Mouse (Mus musculus) hindbrain, embryonic 12.5 days (tissue): ENCODE results near the gene Lnx2. TPM values are rescaled to one million over a fixed set of nuclear protein-coding genes. Genes with fewer than 3 reads are reported as not detected.

Source experiments
- ATAC-seq: fragments of 200-750 bp; cut with Nextera tagmentation; 2 replicates; pipeline ENCODE4 v1.8.0; 2017; ENCODE audit warnings: moderate TSS enrichment; ENCODE audit not compliant: low FRiP score
- H3K27ac ChIP-seq: fragments of 300-500 bp; sonication (generic); 2 replicates; pipeline ENCODE4 v1.5.1; 2016; ENCODE audit warnings: mild to moderate bottlenecking
- H3K27me3 ChIP-seq: fragments of 300-500 bp; sonication (generic); 2 replicates; pipeline ENCODE4 v1.6.1; 2016; ENCODE audit warnings: mild to moderate bottlenecking
- H3K36me3 ChIP-seq: fragments of 300-500 bp; sonication (generic); 2 replicates; pipeline ENCODE4 v1.6.1; 2016; ENCODE audit warnings: mild to moderate bottlenecking
- H3K4me1 ChIP-seq: fragments of 300-500 bp; sonication (generic); 2 replicates; pipeline ENCODE4 v1.6.1; 2016
- H3K4me2 ChIP-seq: fragments of 300-500 bp; sonication (generic); replicated peaks from 2 replicates; pipeline ENCODE4 v1.6.1; 2016; ENCODE audit warnings: mild to moderate bottlenecking
- H3K4me3 ChIP-seq: fragments of 300-500 bp; sonication (generic); 2 replicates; pipeline ENCODE4 v1.5.1; 2016; ENCODE audit warnings: mild to moderate bottlenecking
- H3K9ac ChIP-seq: fragments of 300-500 bp; sonication (generic); 2 replicates; pipeline ENCODE4 v1.6.1; 2016; ENCODE audit warnings: mild to moderate bottlenecking, moderate library complexity
- H3K9me3 ChIP-seq: fragments of 300-500 bp; sonication (generic); replicated peaks from 2 replicates; pipeline ENCODE4 v1.6.1; 2016; ENCODE audit warnings: mild to moderate bottlenecking
- WGBS: fragments of 180-500 bp; shearing (Covaris S2); methylation state at CpG from one replicate; pipeline ENCODE4 v1.1.7; 2016; 5-methylcytosine and 5-hydroxymethylcytosine counted together
- polyA plus RNA-seq: library from polyadenylated mRNA; unstranded; fragments of >200 nt; fragmentation: Nextera tagmentation; extraction: Ambion mirVana; gene quantifications from 2 replicates; pipeline ENCODE4 v1.2.1, GENCODE M21; 2016

Gene Lnx2
- polyA plus RNA-seq, 1 experiment from 2014 or later = 8.8 TPM

GRCm38 (mm10) chr5:147043240-147043844 lies 33.0 kb downstream of the Lnx2 start:
- H3K27me3 ChIP-seq = 0 out of 2 replicates have a peak, but pooled peaks cover 4% of the 10 kb centered on the region
- no peak overlapping the region for H3K4me2 ChIP-seq
- 70% methylated on average over 15 of the region's 15 CpGs for WGBS
- no peak for ATAC-seq
- H3K9ac ChIP-seq = no peak overlapping the region
- H3K36me3 ChIP-seq = no peaks in the 10 kb centered on the region
- H3K4me3 ChIP-seq = no peak overlapping the region
- H3K4me1 ChIP-seq = peaks cover 23% of the 10 kb centered on the region
- no peak overlapping the region for H3K27ac ChIP-seq
- H3K9me3 ChIP-seq = no peaks in the 10 kb centered on the region

DNA sequence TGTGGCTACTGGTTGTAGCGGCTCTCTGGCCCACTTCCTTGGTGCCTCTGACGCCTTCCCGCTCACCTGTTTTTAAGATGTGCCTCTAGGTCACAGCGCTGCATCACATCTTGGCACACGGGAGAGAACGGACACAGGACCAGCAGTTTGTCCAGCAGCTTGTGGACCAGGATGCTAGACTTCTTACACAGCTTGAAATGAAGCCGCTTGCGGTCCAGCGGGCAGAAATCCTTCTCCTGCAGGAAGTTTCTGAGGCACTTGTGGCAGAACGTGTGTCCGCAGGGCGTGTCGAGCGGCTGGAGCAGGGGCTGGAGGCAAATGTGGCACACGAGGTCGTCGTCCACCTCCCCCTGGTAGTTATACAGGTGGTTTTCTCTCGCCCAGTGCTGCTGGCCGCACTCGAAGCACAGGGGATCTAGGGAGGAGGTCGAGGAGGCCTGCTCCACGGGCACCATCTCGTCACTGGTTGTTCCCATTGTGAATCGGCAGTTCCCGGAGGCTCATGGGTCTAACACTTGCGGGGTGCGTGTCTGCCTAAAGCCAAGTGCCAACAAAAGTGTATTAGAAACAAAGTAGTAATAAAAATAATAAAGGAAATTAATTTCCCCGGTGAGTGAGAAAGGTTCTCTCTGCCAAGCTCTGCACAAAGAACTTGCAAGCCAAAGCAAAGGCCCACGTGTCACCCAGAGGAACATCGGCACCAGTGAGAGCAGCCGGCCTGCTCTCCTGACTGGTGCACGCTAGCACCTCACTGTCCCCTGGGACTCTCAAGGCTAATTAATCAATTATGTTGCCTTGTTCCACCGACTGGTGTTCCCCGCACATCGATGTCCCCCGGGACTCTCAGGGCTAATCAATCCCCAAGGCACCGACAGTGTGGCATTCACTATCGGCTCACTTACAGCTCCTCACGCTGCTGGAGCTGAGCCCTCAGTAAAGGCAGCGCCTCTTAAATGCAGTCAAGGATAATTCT lies 34.1 kb downstream of the Lnx2 start:
- no peak overlapping the region for H3K4me3 ChIP-seq
- H3K9me3 ChIP-seq = no peaks in the 10 kb centered on the region
- H3K9ac ChIP-seq = no peak overlapping the region
- WGBS = 69% methylated on average over 40 of the region's 40 CpGs
- H3K36me3 ChIP-seq = no peaks in the 10 kb centered on the region
- H3K4me1 ChIP-seq = peaks cover 24% of the 10 kb centered on the region
- no peak overlapping the region for H3K27ac ChIP-seq
- H3K27me3 ChIP-seq = 0 out of 2 replicates have a peak, but pooled peaks cover 4% of the 10 kb centered on the region
- H3K4me2 ChIP-seq = peak overlapping the region; percentile 11; the same call in 1 of the 2 replicates
- peak; percentile 59; the same call in 1 of the 2 replicates for ATAC-seq

DNA sequence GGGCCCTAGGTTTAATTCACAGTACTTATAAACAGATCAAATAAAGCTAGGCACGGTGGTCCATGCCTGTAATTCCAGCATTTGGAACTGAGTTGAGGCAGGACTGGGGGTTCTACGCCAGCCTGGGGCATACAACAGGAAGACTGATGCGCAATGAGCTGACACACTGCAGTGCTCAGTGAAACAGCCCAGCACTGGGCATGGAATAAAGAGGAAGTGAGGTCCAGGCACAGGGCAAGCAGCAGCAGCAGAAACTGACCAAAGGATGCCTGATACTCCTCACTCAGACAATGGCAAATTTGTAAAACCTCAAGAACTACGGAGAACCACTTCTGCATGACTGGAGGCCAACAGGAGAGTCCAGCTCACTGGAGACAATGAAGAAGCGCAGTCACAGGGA lies 37.0 kb downstream of the Lnx2 start:
- Histone ChIP-seq H3K9me3 (no peaks in the 10 kb centered on the region), H3K4me3 (no peak overlapping the region), H3K9ac (no peak overlapping the region; the same call in 1 of the 2 replicates), H3K4me1 (peaks cover 18% of the 10 kb centered on the region), H3K27me3 (0 out of 2 replicates have a peak, but pooled peaks cover 4% of the 10 kb centered on the region), H3K27ac (no peak overlapping the region), H3K36me3 (no peaks in the 10 kb centered on the region), H3K4me2 (no peak overlapping the region)
- no peak for ATAC-seq
- WGBS = 75% methylated on average over 5 of the region's 5 CpGs

- Histone ChIP-seq H3K9me3 (no peaks in the 10 kb centered on the region), H3K27ac (no peak overlapping the region), H3K9ac (no peak overlapping the region), H3K4me2 (no peak overlapping the region), H3K27me3 (0 out of 2 replicates have a peak, but pooled peaks cover 4% of the 10 kb centered on the region), H3K4me1 (peaks cover 9% of the 10 kb centered on the region), H3K4me3 (no peak overlapping the region), H3K36me3 (no peaks in the 10 kb centered on the region)
- 67% methylated on average over 3 of the region's 3 CpGs for WGBS
- ATAC-seq = no peak
Observed at GRCm38 (mm10) chr5:147037601-147038000, 38.8 kb downstream of the Lnx2 start.

GRCm38 (mm10) chr5:147036661-147037060 lies 39.7 kb downstream of the Lnx2 start:
- 85% methylated on average over 5 of the region's 5 CpGs for WGBS
- Histone ChIP-seq H3K9ac (no peak overlapping the region), H3K27me3 (no peaks in the 10 kb centered on the region), H3K9me3 (no peaks in the 10 kb centered on the region), H3K4me2 (no peak overlapping the region), H3K4me1 (peaks cover 4% of the 10 kb centered on the region; the same call in 1 of the 2 replicates), H3K27ac (no peak overlapping the region), H3K36me3 (0 out of 2 replicates have a peak, but pooled peaks cover 7% of the 10 kb centered on the region), H3K4me3 (no peak overlapping the region)
- no peak for ATAC-seq

GRCm38 (mm10) chr5:147036028-147036427 lies 40.4 kb downstream of the Lnx2 start:
- no peaks in the 10 kb centered on the region for H3K9me3 ChIP-seq
- H3K27ac ChIP-seq = no peak overlapping the region
- H3K9ac ChIP-seq = no peak overlapping the region
- ATAC-seq = no peak
- H3K27me3 ChIP-seq = no peaks in the 10 kb centered on the region
- peaks cover 4% of the 10 kb centered on the region; the same call in 1 of the 2 replicates for H3K4me1 ChIP-seq
- 87% methylated on average over 10 of the region's 10 CpGs for WGBS
- H3K4me2 ChIP-seq = no peak overlapping the region
- 0 out of 2 replicates have a peak, but pooled peaks cover 7% of the 10 kb centered on the region for H3K36me3 ChIP-seq
- no peak overlapping the region for H3K4me3 ChIP-seq

DNA sequence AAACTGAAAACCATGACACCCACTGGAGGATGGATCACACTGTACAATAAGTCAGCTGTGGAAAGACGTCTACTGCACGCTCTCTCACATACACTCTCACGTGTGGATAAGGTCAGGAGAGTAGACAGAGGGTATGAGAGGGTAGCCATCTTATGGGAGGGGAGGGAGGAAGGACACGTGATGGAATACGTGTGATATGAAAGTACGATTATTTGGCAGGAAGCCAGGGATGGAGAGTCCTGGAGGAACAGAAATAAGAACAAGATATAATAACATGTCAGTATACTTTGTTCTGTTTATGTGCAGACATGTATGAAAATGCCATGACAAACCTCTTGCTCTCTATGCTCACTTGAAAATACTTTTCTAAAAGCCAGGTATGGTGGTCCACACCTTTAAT lies 41.1 kb downstream of the Lnx2 start:
- 90% methylated on average over 6 of the region's 6 CpGs for WGBS
- Histone ChIP-seq H3K27ac (no peak overlapping the region), H3K27me3 (no peaks in the 10 kb centered on the region), H3K36me3 (0 out of 2 replicates have a peak, but pooled peaks cover 7% of the 10 kb centered on the region), H3K9me3 (no peaks in the 10 kb centered on the region), H3K4me3 (no peak overlapping the region), H3K4me2 (no peak overlapping the region), H3K4me1 (peaks cover 4% of the 10 kb centered on the region; the same call in 1 of the 2 replicates), H3K9ac (no peak overlapping the region)
- no peak for ATAC-seq

DNA sequence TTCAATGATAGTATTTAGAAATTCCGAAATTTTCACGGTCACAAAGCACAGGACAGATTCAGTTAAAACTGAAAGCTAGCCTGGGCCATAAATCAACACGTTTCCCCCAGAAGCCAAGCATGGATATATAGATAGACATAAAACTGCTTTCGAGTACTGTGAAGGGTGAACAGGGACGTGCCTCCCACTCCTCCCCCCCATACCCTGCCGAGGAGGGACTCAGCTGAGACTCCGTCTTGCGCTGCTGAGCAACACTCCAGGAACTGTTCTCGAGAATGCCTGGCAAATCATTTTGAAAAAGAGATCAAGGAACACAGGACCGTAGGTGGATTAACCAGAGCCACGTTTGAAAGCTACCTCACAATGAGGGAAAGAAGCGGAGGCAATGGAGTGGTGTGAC lies 42.1 kb downstream of the Lnx2 start:
- H3K36me3 ChIP-seq = 0 out of 2 replicates have a peak, but pooled peaks cover 7% of the 10 kb centered on the region
- 75% methylated on average over 12 of the region's 12 CpGs for WGBS
- H3K4me2 ChIP-seq = no peak overlapping the region
- ATAC-seq = no peak
- no peak overlapping the region for H3K9ac ChIP-seq
- no peak overlapping the region for H3K4me3 ChIP-seq
- H3K9me3 ChIP-seq = no peaks in the 10 kb centered on the region
- no peak overlapping the region for H3K27ac ChIP-seq
- peaks cover 4% of the 10 kb centered on the region; the same call in 1 of the 2 replicates for H3K4me1 ChIP-seq
- no peaks in the 10 kb centered on the region for H3K27me3 ChIP-seq

GRCm38 (mm10) chr5:147033155-147033554 lies 43.2 kb downstream of the Lnx2 start:
- H3K4me1 ChIP-seq = no peaks in the 10 kb centered on the region
- 0 out of 2 replicates have a peak, but pooled peaks cover 7% of the 10 kb centered on the region for H3K36me3 ChIP-seq
- 86% methylated on average over 13 of the region's 13 CpGs for WGBS
- no peaks in the 10 kb centered on the region for H3K27me3 ChIP-seq
- H3K4me3 ChIP-seq = no peak overlapping the region
- H3K4me2 ChIP-seq = no peak overlapping the region
- H3K9ac ChIP-seq = no peak overlapping the region
- ATAC-seq = no peak
- H3K9me3 ChIP-seq = no peaks in the 10 kb centered on the region
- no peak overlapping the region for H3K27ac ChIP-seq

DNA sequence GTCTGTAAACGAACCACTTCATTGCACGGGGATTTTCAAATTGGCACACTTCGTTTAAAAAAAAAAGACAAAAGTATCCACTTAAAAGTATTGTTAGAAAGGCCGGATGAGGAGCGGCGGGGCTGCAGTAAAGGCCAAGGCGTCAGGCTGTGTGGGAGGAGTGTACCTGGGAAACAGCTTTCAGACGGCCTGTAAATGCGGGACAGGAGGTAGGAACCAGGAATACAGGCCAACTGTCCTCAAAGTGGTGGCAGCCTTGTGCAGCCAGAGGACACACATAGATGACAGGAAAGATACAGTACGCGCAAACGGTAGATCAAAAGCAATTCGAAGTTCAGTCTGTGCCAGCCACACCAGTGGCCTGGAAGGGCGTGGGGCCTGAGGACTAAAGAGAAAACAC lies 45.1 kb downstream of the Lnx2 start:
- no peaks in the 10 kb centered on the region for H3K9me3 ChIP-seq
- no peak for ATAC-seq
- H3K4me3 ChIP-seq = no peak overlapping the region
- 0 out of 2 replicates have a peak, but pooled peaks cover 11% of the 10 kb centered on the region for H3K36me3 ChIP-seq
- H3K9ac ChIP-seq = no peak overlapping the region
- no peak overlapping the region for H3K27ac ChIP-seq
- H3K4me1 ChIP-seq = no peaks in the 10 kb centered on the region
- H3K27me3 ChIP-seq = no peaks in the 10 kb centered on the region
- no peak overlapping the region for H3K4me2 ChIP-seq
- whole genome bisulfite sequencing = 91% methylated on average over 14 of the region's 14 CpGs

DNA sequence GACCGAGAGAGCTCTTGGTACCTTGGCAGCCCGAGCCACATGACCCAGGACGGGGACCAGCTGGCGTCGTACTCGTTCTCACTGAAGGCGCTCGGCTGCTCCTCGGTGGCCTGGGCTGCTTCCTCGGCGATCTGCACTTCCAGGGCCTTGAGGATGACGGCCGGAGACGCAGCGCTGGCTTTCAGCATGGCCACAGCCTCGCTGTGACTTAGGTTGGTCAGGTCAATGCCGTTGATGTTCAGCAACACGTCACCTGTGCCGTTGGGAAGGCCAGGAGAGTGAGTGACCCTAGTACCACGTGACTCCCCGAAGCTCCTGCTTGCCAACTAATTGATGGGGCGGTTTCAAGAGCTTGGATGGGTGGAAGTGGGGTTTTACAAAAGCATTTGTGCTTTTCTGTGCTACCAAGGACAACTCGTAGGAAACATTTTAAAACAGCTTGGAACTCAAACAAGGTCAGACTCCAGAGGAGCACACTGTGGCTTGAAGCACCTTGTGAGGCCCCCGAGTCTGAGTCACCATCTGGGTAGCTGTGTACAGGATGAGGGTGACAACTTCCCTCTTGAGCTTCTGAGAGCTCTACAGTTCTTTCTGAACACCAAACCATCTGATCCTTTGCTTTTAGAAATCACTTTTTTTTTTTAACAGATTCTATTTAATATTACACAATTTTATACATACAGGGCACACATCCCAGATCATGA lies 51.9 kb downstream of the Lnx2 start:
- no peak overlapping the region for H3K4me3 ChIP-seq
- H3K4me2 ChIP-seq = no peak overlapping the region
- H3K27ac ChIP-seq = no peak overlapping the region
- no peaks in the 10 kb centered on the region for H3K9me3 ChIP-seq
- no peaks in the 10 kb centered on the region for H3K27me3 ChIP-seq
- no peak overlapping the region for H3K9ac ChIP-seq
- 85% methylated on average over 24 of the region's 24 CpGs for WGBS
- no peaks in the 10 kb centered on the region for H3K4me1 ChIP-seq
- 0 out of 2 replicates have a peak, but pooled peaks cover 6% of the 10 kb centered on the region for H3K36me3 ChIP-seq
- ATAC-seq = no peak
